Mouse (Mus musculus) A20 (cell line): ENCODE results near the gene Frmd6.

Experiments used
- DNase-seq: peaks from one replicate; pipeline ENCODE4 v3.0.0-alpha.2; 2011; ENCODE audit warnings: low read depth, low spot score

Frmd6 gene

DNA sequence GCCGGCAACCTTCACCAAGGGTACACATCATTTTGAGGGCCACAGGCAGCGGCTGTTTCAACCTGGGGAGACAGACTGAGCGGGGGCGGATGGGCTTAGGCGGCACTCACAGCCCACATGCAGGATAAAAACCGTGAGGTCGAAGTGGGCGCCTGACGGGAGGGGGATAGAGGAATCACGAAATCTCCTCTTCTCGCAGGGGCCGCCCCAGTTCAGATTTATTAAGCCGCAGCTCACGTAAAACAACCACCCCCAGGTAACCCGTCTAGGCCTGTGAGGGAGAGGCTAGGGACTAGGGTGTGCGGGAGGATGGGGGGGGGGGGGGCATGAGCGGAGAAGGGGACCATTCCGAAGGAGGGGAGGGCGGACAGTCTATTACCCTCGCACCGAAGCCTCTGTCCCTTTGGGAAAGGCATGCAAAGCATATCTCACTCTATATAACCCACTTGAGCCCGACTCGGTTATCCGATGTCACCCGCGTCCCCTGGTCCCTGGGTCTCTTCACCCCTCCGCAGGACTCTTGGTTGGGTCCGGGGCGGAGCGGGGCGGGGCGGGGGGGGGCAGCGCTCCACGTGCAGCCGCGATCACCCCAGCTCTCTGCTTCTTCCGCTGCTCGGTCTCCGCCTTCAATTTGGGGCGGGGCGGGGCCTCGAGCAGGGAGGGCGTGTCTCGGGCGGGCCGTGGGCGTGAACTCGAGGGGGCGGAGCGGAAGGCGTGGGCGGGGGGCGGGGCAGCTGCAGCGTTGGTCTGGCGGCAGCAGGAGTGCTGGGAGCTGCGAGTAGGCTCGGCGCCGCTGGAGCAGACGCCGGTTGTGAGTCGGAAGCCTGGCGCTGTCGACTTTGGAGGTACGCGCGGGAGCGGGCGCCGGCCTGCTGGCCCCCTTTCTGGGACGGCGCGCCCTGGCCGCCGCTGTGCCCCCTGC, at the start of gene Frmd6:
Gene Frmd6, plus strand, starts transcription at position 786 of the 922 bp plus-strand sequence.
- DNase-seq, result peak; percentile 94

DNA sequence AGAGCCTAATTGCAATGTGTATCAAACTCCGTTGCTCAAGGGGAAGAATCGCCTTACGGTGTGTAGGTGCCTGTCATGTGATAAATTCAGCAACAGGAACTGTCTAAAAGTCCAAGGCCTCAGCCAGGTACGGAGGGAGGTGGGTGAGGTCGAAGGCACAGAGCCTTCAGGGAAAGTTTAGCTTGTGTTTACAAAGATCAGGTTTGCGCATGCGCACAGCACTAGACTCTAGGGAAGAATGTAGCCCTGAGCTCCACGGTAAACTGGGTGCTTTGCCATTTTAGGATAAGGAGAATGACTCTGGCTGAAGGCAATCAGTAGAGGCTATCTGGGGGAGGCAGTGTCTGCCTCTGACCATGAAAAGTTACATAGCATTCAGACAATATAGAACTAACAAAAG, 49.7 kb upstream of the Frmd6 start:
- no peak for DNase-seq

DNA sequence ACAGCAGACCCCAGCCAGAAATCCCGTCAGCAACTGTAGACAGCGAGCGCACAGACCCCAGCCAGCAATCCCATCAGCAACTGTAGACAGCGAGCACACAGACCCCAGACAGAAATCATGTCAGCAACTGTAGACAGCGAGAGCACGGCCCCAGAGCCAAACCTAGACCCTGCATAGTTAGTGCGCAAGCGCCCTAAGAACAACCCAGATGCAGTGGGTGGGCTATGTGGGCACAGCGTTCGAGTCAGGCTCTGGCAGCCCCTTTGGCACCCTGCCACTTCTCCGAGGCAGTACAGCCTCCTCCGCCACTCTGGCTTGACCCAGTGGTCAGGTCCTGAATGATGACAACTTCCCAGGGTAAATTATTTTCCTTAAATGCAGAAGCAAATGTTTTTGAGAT, 48.6 kb upstream of the Frmd6 start:
- no peak for DNase-seq

DNA sequence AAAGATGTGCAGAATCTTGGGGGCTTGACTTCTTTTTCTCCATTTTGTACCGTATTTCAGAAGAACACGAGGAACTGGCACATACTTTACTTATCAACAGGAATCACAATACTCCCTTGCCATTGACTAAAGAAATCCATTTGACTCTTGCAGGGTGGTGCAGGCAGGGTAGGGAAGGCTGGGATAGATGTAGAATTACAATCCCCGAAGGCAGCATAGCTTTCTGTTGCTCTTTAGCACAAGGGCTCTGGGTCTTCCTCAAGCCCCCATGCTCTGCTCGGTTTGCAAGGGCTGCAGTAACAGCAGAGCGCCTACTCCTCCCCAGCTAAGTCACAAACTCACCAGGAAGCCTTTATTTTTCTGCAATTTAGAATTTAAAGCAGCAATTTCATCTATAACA, 47.8 kb upstream of the Frmd6 start:
- DNase-seq, result no peak

DNA sequence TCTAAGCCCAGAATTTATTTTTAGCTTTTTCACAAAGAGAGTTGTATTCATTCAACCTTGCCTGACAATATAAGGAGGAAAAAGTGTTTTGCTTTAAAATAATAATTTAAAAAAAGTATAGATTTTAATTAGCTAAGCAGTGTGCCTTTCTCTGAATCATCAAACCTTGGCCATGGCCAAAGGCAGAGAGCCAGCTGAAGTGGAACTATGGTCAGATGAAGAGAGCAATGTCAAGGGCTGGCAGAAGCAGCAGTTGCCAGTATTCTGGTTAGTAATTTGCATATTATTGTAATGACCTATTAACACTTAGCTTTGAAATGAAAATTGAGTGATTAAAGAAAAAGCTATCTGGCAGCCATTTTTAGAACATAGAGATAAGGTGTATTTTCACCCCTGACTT, 47.4 kb upstream of the Frmd6 start:
- no peak for DNase-seq

DNA sequence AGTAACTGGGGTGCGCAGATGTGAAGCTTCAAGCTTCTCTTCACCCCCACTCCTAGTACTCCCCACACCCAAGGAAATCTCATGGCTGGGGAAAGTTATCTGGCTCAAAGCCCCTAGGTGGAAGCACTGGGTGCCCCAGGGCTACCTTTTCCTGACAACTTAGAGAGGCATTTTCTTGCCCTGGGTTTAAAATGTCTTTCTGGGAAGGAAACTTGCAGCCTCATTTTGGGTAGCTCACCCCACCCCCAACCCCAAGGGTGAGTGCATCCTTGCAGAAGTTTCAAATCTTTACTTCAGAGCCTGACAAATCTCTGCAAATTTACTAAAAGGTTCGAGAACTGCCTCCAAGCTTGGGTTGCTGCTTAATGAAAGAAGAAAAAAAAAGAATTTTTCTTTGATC, 47.0 kb upstream of the Frmd6 start:
- no peak for DNase-seq

- no peak for DNase-seq
These were observed 46.6 kb upstream of the Frmd6 start for GRCm38 (mm10) chr12:70778724-70779123.

DNA sequence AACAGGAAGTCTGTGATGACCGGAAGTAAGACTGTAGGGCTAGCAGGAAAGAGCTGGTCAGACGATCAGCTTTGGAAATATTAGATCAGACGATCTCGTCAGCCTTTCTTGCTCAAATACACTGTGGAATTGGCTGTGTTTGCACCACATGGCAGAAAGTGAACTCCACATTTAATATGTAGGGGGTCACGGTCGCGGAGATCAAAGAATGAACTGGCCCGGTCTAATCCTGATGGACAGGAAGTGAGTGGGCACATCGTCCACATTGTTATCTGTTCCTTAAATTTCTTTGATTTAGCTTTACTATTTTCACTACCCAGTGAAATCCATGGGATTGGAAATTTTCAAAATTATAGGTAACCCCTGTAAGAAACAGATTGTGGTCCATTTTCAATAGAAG, 42.3 kb upstream of the Frmd6 start:
- no peak for DNase-seq

DNA sequence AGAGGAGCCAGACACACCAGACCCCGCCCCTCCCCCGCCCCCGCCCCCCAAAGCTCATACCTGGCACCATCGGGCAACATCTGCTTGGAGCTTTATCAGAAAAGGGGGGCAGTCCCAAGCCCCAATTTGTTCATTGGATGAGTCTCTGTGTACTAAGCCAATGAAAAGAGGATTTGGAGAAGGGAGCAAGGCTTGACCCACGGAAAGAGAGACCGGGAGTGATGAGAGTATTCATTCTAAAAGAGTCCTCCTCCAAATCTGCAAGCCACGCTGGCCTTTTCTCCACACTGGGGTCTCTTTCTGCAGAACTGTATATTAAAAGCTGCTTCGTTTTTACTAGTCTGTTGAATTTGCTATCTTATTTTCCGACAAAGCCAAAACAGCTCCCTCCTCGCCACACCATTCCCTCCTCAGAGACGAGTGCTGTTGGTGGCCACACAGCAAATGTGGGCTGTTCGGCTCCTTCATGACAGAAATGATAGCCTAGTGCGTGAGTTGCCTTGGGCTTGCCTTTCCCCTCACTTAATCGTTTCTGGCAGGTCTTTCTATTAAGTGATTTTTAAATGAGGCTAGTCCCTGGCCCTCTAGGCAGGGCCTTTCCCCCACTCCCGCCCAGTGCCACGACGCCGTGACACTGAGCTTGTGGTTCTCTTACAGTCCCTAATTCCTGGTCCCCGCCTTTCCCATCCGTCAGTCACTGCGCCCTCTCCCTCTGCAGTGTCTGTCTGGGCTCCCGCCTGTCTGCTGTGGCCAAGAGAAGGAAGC, 41.7 kb upstream of the Frmd6 start:
- no peak for DNase-seq

- no peak for DNase-seq
These were observed 41.0 kb upstream of the Frmd6 start for GRCm38 (mm10) chr12:70784240-70784705.

- no peak for DNase-seq
These were observed 36.0 kb upstream of the Frmd6 start for GRCm38 (mm10) chr12:70789341-70789740.

DNA sequence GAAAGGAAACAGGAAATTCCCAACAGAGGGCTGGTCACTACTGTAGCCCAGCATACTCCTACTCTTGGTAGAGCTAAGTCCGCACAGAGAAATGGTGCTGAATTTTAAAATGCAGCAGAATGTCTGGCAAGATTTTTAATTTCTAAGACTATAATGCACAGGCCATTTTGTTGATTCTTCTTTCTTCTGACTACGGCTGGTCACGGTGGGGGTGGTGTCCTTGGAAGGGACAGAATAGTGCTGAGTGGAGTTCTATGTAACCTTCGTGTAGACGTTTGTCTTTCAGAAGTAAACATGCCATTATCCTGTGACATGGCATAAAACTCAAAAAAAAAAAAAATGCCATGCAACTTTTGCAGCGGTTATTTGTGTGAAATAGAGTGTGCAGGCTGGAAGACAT, 32.0 kb upstream of the Frmd6 start:
- no peak for DNase-seq

- no peak for DNase-seq
These were observed 30.5 kb upstream of the Frmd6 start for GRCm38 (mm10) chr12:70794543-70795388.

DNA sequence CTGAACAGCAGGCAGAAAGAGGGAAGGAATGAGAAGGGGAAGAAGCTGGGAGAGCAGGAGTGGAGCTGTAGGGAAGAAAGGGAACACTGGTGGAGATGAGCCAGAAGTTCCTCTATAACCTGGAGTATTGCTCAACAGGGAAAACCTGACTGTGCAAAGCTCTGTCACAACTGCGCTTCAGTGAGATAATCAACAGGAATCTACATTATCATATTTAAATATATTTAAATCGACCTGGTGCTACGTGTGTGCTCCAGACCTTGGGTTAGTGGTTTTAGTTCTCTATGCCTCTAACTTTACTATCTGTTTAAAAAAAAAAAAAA, 30.0 kb upstream of the Frmd6 start:
- no peak for DNase-seq

GRCm38 (mm10) chr12:70798496-70798895, 26.8 kb upstream of the Frmd6 start:
- DNase-seq, result no peak

DNA sequence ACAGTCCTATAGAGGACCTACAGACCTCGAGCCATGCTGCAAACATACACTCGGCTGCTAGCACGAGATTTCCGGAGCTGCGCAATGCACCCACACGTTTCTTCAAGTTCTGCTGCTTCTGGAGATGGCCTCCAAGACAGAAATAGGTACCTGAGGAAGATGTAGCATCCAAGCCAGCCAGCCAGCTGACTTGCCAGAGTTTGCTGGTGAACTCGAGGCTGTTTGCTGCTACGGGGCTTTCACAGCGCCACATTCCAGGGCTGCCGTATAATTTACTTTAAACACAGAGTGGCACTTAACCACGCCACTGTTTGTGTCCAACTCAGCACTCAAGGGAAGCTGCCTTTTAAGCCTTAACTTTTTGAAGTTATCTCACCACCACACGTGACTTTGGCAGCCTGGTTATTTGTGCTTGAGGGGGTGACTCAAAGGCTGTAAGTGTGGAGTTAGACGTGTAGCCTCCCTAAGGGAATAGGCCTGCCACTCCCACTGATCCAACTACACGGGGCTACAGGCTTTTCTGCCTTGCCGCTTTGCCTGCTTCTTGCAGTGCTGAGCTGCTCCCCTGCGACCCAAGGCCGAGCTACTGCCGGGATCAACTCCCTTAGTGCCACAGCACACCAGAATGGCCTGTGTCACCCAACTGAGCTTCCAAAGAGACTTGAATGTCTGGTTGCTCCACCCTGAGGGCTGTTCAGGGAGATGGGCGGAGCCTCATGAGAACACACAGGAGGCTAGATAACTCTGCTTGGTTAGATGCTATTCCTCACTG, 25.9 kb upstream of the Frmd6 start:
- DNase-seq, result no peak

- no peak for DNase-seq
These were observed 25.2 kb upstream of the Frmd6 start for GRCm38 (mm10) chr12:70800086-70800485.

GRCm38 (mm10) chr12:70801361-70801760, 24.0 kb upstream of the Frmd6 start:
- DNase-seq, result no peak

GRCm38 (mm10) chr12:70803494-70803893, 21.8 kb upstream of the Frmd6 start:
- no peak for DNase-seq

DNA sequence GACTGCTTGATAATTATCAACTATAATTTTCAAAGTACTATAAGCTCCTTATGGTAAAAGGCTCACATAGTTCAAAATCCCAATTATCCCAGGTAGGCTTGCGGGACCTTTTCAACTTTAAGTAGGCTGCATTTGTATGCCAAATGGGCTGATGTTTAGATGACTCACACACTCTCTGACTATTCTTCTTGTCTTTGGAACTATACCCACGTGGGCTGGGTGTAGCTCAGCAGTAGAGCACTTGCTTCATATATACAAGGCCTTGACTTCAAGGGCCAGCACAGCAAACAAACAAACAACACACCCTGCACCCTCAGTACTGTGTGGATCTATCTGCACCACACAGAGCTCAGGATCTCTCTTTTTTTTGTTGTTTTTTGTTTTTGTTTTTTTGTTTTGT, 20.3 kb upstream of the Frmd6 start:
- DNase-seq, result no peak

DNA sequence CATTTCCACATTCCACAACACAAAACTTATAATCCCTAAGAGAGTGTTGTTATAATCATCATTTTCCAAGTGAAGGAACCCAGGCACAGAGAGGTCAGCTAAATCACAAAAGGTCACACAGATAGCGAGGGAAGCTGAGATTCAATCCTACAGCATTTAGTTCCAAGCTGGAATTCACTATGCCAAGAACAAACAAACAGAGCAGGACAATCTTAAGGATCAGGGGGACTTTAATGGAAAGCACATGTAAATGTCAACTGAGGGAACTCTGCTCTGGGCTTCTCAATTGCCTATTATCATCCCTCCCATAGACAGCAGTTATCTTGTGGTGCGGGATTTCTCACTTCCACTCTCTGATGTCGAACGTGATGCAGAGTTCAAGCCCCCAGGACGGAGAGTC, 17.8 kb upstream of the Frmd6 start:
- DNase-seq, result no peak
